ENCODE assay signal across 26 mouse cellular contexts in the genomic region with DNA sequence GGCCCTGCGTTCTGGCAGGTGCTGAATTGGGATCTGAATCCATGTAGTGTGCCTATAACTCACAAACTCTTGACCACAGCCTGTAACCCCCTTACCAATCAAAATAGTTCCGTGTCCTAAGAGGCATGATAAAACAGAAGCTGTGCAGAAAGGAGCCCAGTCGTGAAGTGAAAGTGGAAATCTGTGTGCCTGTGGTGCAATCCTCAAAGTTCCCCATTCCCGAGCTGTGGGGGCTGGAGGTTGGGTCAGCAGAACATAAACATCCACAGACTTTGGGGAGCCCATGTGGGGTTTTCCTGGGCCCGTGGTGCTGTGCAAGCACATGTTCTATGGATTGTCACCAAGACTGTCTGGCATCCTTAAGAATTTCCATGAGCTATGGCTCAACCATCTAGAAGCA. TPM values are rescaled to one million over a fixed set of nuclear protein-coding genes. Genes with fewer than 3 reads are reported as not detected.
DNase-seq lines count a peak whose midpoint lies in the region; ATAC-seq and TF ChIP-seq lines count a peak whose summit lies in the region.
"Had no signal": no experiment of that assay in that cellular context is flagged by ENCODE, and none has a peak within 500 bp of the region (broad histone marks: within the 10 kb centered on the region; RNA-seq: fewer than 3 reads in every experiment).

No protein-coding gene starts in this region.

- H3K4me2 ChIP-seq in lung, postnatal 0 days (replicated peaks; ENCODE audit: low read depth, low read length), result no peak overlapping the region
- peak overlapping the region; percentile 8 for H3K4me2 ChIP-seq in myocyte (ENCODE audit: low read depth)
- H3K4me2 ChIP-seq: forebrain, embryonic 13.5 days; hindbrain, embryonic 12.5 days; hindbrain, embryonic 15.5 days had no signal

- no peak for ATAC-seq in lung, postnatal 0 days
- ATAC-seq: forebrain, embryonic 13.5 days; forebrain, embryonic 16.5 days; Patski had no signal

- no peaks in the 10 kb centered on the region for H3K36me3 ChIP-seq in lung, postnatal 0 days (ENCODE audit: insufficient read depth, low read length)
- H3K36me3 ChIP-seq in myocyte (ENCODE audit: control insufficient read depth, insufficient read depth), result no peaks in the 10 kb centered on the region
- H3K36me3 ChIP-seq: forebrain, embryonic 10.5 days; G1E; heart, embryonic 10.5 days; hindbrain, embryonic 12.5 days; hindbrain, embryonic 15.5 days had no signal

- H3K27me3 ChIP-seq in lung, postnatal 0 days (replicated peaks; ENCODE audit: insufficient read depth, low read length), result no peaks in the 10 kb centered on the region
- H3K27me3 ChIP-seq in myocyte (ENCODE audit: control insufficient read depth, insufficient read depth, insufficient read length), result peaks cover 11% of the 10 kb centered on the region
- H3K27me3 ChIP-seq: CH12.LX; forebrain, embryonic 13.5 days; hindbrain, embryonic 12.5 days; hindbrain, embryonic 15.5 days had no signal

- no peak overlapping the region for H3K4me3 ChIP-seq in layer of hippocampus, adult 2 months
- H3K4me3 ChIP-seq in lung, postnatal 0 days (ENCODE audit: low read depth, low read length), result no peak overlapping the region
- H3K4me3 ChIP-seq in myocyte, result no peak overlapping the region
- H3K4me3 ChIP-seq: forebrain, embryonic 10.5 days; forebrain, embryonic 13.5 days; heart, embryonic 10.5 days; hindbrain, embryonic 12.5 days; hindbrain, embryonic 15.5 days had no signal

- 63% methylated on average over 5 of the region's 5 CpGs for WGBS in lung, postnatal 0 days

- H3K4me1 ChIP-seq in lung, postnatal 0 days (ENCODE audit: insufficient read depth, low read depth, low read length), result no peaks in the 10 kb centered on the region
- H3K4me1 ChIP-seq: forebrain, embryonic 10.5 days; forebrain, embryonic 13.5 days; heart, embryonic 10.5 days; hindbrain, embryonic 12.5 days; hindbrain, embryonic 15.5 days had no signal

- H3K9ac ChIP-seq in lung, postnatal 0 days (replicated peaks; ENCODE audit: low read depth), result no peak overlapping the region
- H3K9ac ChIP-seq: forebrain, embryonic 13.5 days; hindbrain, embryonic 12.5 days; hindbrain, embryonic 15.5 days had no signal

- H3K9me3 ChIP-seq in lung, postnatal 0 days (ENCODE audit: low read length), result no peaks in the 10 kb centered on the region
- H3K9me3 ChIP-seq: forebrain, embryonic 10.5 days; forebrain, embryonic 13.5 days; G1E; heart, embryonic 10.5 days; hindbrain, embryonic 12.5 days; hindbrain, embryonic 15.5 days had no signal

- no peak overlapping the region for H3K27ac ChIP-seq in layer of hippocampus, adult 2 months
- no peak overlapping the region for H3K27ac ChIP-seq in lung, postnatal 0 days (ENCODE audit: low read length)
- H3K27ac ChIP-seq: forebrain, embryonic 10.5 days; forebrain, embryonic 13.5 days; heart, embryonic 10.5 days; hindbrain, embryonic 12.5 days; hindbrain, embryonic 15.5 days had no signal

- peak; percentile 8 to 35 for DNase-seq in heart, adult 9 months (ENCODE audit: low spot score in 2 of 2)
- no peak for DNase-seq in heart, postnatal 36 days
- DNase-seq in layer of hippocampus, adult 9-11 months, result peak; percentile 73
- DNase-seq in layer of hippocampus, adult 2 months (ENCODE audit: low spot score in 2 of 2), result no peak
- peak; percentile 21 for DNase-seq in lung, postnatal 36 days
- DNase-seq in lung, postnatal 0 days (ENCODE audit: low spot score), result no peak
- DNase-seq in right cerebral cortex, postnatal 25 days, result no peak
- DNase-seq: adrenal gland, postnatal 10 days; adrenal gland, postnatal 36 days; B cell, adult 2 months; cerebellum, adult 18-20 months; cerebellum, adult 9-10 months; cerebellum, postnatal 14 days; gastrocnemius, postnatal 10 days; gastrocnemius, postnatal 36 days had no signal

- no peak overlapping the region for H3ac ChIP-seq in myocyte (ENCODE audit: control insufficient read depth, insufficient read length)

- TF ChIP-seq POLR2A in myocyte (IDR thresholded peaks at IDR 0.05; ENCODE audit: insufficient read length, low read depth), result no peak

- TF ChIP-seq CTCF in layer of hippocampus, adult 2 months (conservative IDR thresholded peaks at IDR 0.05), result no peak
- TF ChIP-seq CTCF in lung, postnatal 0 days (IDR thresholded peaks at IDR 0.05), result no peak

- H3K79me2 ChIP-seq in myocyte (ENCODE audit: control insufficient read depth, insufficient read depth), result no peaks in the 10 kb centered on the region

- intact Hi-C loops in heart, postnatal 36 days (cut with DNase I), result no loop called here

- TF ChIP-seq EP300 in lung, postnatal 0 days (IDR thresholded peaks at IDR 0.05), result no peak

TF ChIP-seq in myocyte, 11 proteins besides CTCF, POLR2A, EP300 and RAD21:
- TF ChIP-seq SRF (IDR thresholded peaks at IDR 0.05; ENCODE audit: control insufficient read depth, insufficient read length, low read depth) (no peak), TCF12 (IDR thresholded peaks at IDR 0.05; ENCODE audit: insufficient read depth, poor library complexity, severe bottlenecking) (no peak), E2F4 (IDR thresholded peaks at IDR 0.05; ENCODE audit: insufficient read depth) (no peak), USF1 (IDR thresholded peaks at IDR 0.05; ENCODE audit: low read depth) (no peak), MYOG (IDR thresholded peaks at IDR 0.05; ENCODE audit: control insufficient read depth in 1 of 3, insufficient read depth in 1 of 3, insufficient read length in 2 of 3, low read depth in 2 of 3) (no peak), TCF3 (IDR thresholded peaks at IDR 0.05; ENCODE audit: insufficient read length, low read depth) (no peak), REST (IDR thresholded peaks at IDR 0.05; ENCODE audit: insufficient read depth, insufficient read length) (no peak), MAX (IDR thresholded peaks at IDR 0.05; ENCODE audit: low read depth) (no peak), CEBPB (IDR thresholded peaks at IDR 0.05; ENCODE audit: insufficient read depth, poor library complexity, severe bottlenecking) (no peak), POLR2AphosphoS2 (IDR thresholded peaks at IDR 0.05; ENCODE audit: insufficient read length, low read depth) (no peak), MYOD1 (IDR thresholded peaks at IDR 0.05; ENCODE audit: control insufficient read depth in 1 of 3, insufficient read length in 2 of 3, low read depth in 2 of 3) (no peak)

RNA-seq across cellular contexts. Expression of a gene that starts 21.7 kb away (rescaled TPM):
- total RNA-seq in heart, postnatal 36 days (2021), result 1 to 10 TPM; 1.1 to 1.8 TPM
- total RNA-seq in layer of hippocampus, adult 2 months (2021), result not detected
- polyA plus RNA-seq in lung, postnatal 0 days (2015; fragmentation: Nextera tagmentation; extraction: Ambion mirVana), result 3.8 and 4.0 TPM in 2 replicates
- polyA plus RNA-seq in myocyte (2012; fragmentation: generic; extraction: Trizol), result 0.95 TPM
- total RNA-seq: CH12.LX; G1E; gastrocnemius, postnatal 10 days; hematopoietic stem cell, adult 5-6 weeks had no signal
- polyA plus RNA-seq: forebrain, embryonic 13.5 days; forebrain, embryonic 16.5 days; G1E; Patski had no signal

Comparison
In these comparisons a context has a peak if more than half of its experiments do, and no peak if none do; other contexts are left out.
1. DNase-seq: peak in heart, adult 9 months (2 of 2), layer of hippocampus, adult 9-11 months (single experiment) and lung, postnatal 36 days (single experiment); none in heart, postnatal 36 days (0 of 2), layer of hippocampus, adult 2 months (0 of 2), lung, postnatal 0 days (single experiment) and right cerebral cortex, postnatal 25 days (single experiment).